In the genomic region with DNA sequence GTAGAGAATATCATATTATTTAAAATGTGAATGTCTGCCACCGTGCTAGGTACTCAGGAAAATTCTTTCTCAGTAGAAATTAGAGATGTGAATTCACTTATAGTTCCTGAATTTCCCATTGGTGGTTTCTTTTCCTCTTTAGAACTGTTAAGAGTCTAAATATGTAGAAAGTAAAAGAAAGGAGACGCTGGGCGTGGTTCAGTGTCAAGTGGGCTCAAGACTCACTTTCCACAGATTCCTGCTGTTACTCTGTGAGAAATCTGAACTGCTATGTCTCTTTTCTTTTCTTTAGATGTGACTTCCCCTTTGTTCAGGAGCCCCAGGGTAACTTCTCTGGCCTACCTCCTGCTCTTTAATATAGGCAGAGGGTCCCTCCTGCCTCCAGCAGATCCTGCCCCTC, we compare ENCODE assay signal across 26 mouse cellular contexts.
"Had no signal": no experiment of that assay in that cellular context is flagged by ENCODE, and none has a peak within 500 bp of the region (broad histone marks: within the 10 kb centered on the region; RNA-seq: fewer than 3 reads in every experiment).

No protein-coding gene starts in this region.

- H3K9me3 ChIP-seq: heart, embryonic 13.5 days; heart, embryonic 15.5 days; hindbrain, embryonic 13.5 days; hindbrain, embryonic 15.5 days; kidney, embryonic 15.5 days; limb, embryonic 10.5 days; limb, embryonic 12.5 days; liver, embryonic 13.5 days had no signal

- H3K4me2 ChIP-seq: heart, embryonic 11.5 days; heart, embryonic 13.5 days; heart, embryonic 15.5 days; hindbrain, embryonic 13.5 days; hindbrain, embryonic 15.5 days; kidney, embryonic 15.5 days; limb, embryonic 12.5 days; liver, embryonic 11.5 days; liver, embryonic 13.5 days had no signal

- H3K4me1 ChIP-seq: heart, embryonic 13.5 days; heart, embryonic 15.5 days; hindbrain, embryonic 13.5 days; hindbrain, embryonic 15.5 days; kidney, embryonic 15.5 days; liver, embryonic 13.5 days had no signal

- H3K27me3 ChIP-seq: heart, embryonic 13.5 days; heart, embryonic 15.5 days; hindbrain, embryonic 13.5 days; hindbrain, embryonic 15.5 days; kidney, embryonic 15.5 days; limb, embryonic 12.5 days; liver, embryonic 13.5 days had no signal

- H3K27ac ChIP-seq: heart, adult 2 months; heart, embryonic 13.5 days; heart, embryonic 15.5 days; hindbrain, embryonic 13.5 days; hindbrain, embryonic 15.5 days; hindbrain, postnatal 0 days; kidney, embryonic 15.5 days; kidney, postnatal 0 days; left cerebral cortex, adult 2 months; limb, embryonic 10.5 days; limb, embryonic 12.5 days; liver, embryonic 13.5 days had no signal

- H3K4me3 ChIP-seq: heart, adult 2 months; heart, embryonic 13.5 days; heart, embryonic 15.5 days; hindbrain, embryonic 13.5 days; hindbrain, embryonic 15.5 days; kidney, embryonic 15.5 days; left cerebral cortex, adult 2 months; limb, embryonic 10.5 days; limb, embryonic 12.5 days; liver, embryonic 13.5 days had no signal

- H3K36me3 ChIP-seq: heart, embryonic 13.5 days; heart, embryonic 15.5 days; hindbrain, embryonic 13.5 days; hindbrain, embryonic 15.5 days; kidney, embryonic 15.5 days; limb, embryonic 10.5 days; limb, embryonic 12.5 days; liver, embryonic 13.5 days had no signal

- DNase-seq: gastrocnemius, postnatal 10 days; gastrocnemius, postnatal 25 days; heart, adult 2 months; heart, postnatal 14 days; heart, postnatal 36 days; kidney, adult 11 months; kidney, adult 2 months; kidney, adult 9 months; kidney, postnatal 14 days; kidney, postnatal 36 days; layer of hippocampus, adult 9-11 months; liver; liver, embryonic 13.5 days had no signal

- ATAC-seq: hindbrain, postnatal 0 days; intestine, embryonic 16.5 days had no signal

- H3K9ac ChIP-seq: heart, embryonic 13.5 days; heart, embryonic 15.5 days; hindbrain, embryonic 13.5 days; hindbrain, embryonic 15.5 days; kidney, embryonic 15.5 days; limb, embryonic 12.5 days; liver, embryonic 13.5 days had no signal
